Mouse (Mus musculus): ENCODE results near the gene Gm5726. TPM values are rescaled to one million over a fixed set of nuclear protein-coding genes. Genes with fewer than 3 reads are reported as not detected.
"Not testable (repeated sequence)": the region's sequence is repeated elsewhere in the genome, so short reads cannot be mapped to it uniquely, and the experiment has no call there.

The Gm5726 gene
- polyA plus RNA-seq (2014; fragmentation: Nextera tagmentation; extraction: Ambion mirVana) = not detected in 2 replicates

DNA sequence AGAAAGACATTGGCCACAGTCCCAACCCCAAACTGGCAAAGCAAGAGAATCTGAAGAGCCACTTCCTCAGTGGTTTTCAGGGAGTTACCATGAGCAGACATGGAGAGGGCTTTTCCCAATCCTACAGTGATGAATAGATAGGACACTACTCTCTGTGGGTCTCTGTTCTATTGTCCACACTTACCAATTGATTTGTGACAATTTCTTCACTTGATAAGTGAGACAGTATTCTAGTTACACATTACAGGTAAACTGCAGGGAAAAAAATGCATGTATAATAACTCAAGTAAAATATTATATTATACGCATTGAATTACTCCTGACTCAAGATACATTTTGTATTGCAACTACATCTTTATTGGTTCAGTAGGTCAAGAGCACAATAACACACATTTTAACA lies at the start of gene Gm5726:
TSS of gene Gm5726 (minus strand) at position 101 of the 400 bp plus-strand sequence.
- not testable (repeated sequence) for H3K27me3 ChIP-seq (ENCODE audit: control insufficient read depth, insufficient read depth, low read length); H3K9ac ChIP-seq (ENCODE audit: low read length); H3K4me3 ChIP-seq (ENCODE audit: low read depth, low read length); H3K4me1 ChIP-seq (replicated peaks; ENCODE audit: control insufficient read depth, insufficient read depth, low read length); H3K36me3 ChIP-seq (ENCODE audit: control insufficient read depth, insufficient read depth, low read length); DNase-seq (ENCODE audit: low spot score); ATAC-seq (replicated peaks; ENCODE audit: low FRiP score); H3K4me2 ChIP-seq (ENCODE audit: low read depth, low read length, severe bottlenecking); H3K9me3 ChIP-seq (ENCODE audit: control insufficient read depth, low read length); H3K27ac ChIP-seq (ENCODE audit: low read depth, low read length)
- no CpG with 5 or more reads among the region's 1 CpGs for WGBS

DNA sequence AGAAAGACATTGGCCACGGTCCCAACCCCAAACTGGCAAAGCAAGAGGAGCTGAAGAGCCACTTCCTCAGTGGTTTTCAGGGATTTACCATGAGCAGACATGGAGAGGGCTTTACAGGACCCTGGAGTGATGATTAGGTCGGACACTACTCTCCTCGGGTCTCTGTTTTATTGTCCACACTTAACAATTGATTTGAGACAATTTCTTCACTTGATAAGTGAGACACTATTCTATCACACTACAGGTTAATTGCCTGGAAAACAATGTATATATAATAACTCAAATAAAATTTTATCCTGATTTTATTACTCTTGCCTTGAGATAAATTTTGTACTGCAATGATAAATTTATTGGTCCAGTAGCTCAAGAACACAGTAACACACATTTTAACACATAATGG lies 30.6 kb upstream of the Gm5726 start, which contains the start of gene Gm4141:
TSS of gene Gm4141 (minus strand) at position 101 of the 400 bp plus-strand sequence.
- not testable (repeated sequence) for H3K9ac ChIP-seq (ENCODE audit: low read length); H3K9me3 ChIP-seq (ENCODE audit: control insufficient read depth, low read length); H3K4me2 ChIP-seq (ENCODE audit: low read depth, low read length, severe bottlenecking); H3K27me3 ChIP-seq (ENCODE audit: control insufficient read depth, insufficient read depth, low read length); H3K4me1 ChIP-seq (replicated peaks; ENCODE audit: control insufficient read depth, insufficient read depth, low read length); ATAC-seq (replicated peaks; ENCODE audit: low FRiP score); H3K36me3 ChIP-seq (ENCODE audit: control insufficient read depth, insufficient read depth, low read length); DNase-seq (ENCODE audit: low spot score); H3K27ac ChIP-seq (ENCODE audit: low read depth, low read length); H3K4me3 ChIP-seq (ENCODE audit: low read depth, low read length)
- no CpG with 5 or more reads among the region's 3 CpGs for WGBS

DNA sequence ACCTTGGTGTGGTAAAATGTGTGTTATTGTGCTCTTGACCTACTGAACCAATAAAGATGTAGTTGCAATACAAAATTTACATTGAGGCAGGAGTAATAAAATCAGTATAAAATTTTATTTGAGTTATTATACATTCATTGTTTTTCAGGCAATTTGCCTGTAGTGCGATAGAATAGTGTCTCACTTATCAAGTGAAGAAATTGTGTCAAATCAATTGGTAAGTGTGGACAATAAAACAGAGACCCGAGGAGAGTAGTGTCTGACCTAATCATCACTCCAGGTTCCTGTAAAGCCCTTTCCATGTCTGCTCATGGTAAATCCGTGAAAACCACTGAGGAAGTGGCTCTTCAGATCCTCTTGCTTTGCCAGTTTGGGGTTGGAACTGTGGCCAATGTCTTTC lies 12.0 kb downstream of the Gm5726 start, which contains the start of gene Vmn1r104:
TSS of gene Vmn1r104 (plus strand) at position 301 of the 400 bp plus-strand sequence.
- H3K9ac ChIP-seq (ENCODE audit: low read length); H3K4me3 ChIP-seq (ENCODE audit: low read depth, low read length); H3K27me3 ChIP-seq (ENCODE audit: control insufficient read depth, insufficient read depth, low read length); H3K27ac ChIP-seq (ENCODE audit: low read depth, low read length); DNase-seq (ENCODE audit: low spot score); H3K4me2 ChIP-seq (ENCODE audit: low read depth, low read length, severe bottlenecking); H3K9me3 ChIP-seq (ENCODE audit: control insufficient read depth, low read length); H3K4me1 ChIP-seq (replicated peaks; ENCODE audit: control insufficient read depth, insufficient read depth, low read length); ATAC-seq (replicated peaks; ENCODE audit: low FRiP score); H3K36me3 ChIP-seq (ENCODE audit: control insufficient read depth, insufficient read depth, low read length): not testable (repeated sequence)
- WGBS = no CpG with 5 or more reads among the region's 3 CpGs

DNA sequence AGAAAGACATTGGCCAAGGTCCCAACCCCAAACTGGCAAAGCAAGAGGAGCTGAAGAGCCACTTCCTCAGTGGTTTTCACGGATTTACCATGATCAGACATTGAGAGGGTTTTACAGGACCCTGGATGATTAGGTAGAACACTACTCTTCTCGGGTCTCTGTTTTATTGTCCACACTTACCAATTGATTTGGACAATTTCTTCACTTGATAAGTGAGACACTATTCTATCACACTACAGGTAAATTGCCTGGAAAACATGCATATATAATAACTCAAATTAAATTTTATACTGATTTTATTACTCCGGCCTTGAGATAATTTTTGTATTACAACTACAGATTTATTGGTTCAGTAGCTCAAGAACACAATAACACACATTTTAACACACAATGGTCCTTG lies 35.1 kb downstream of the Gm5726 start, which contains the start of gene Vmn1r103:
TSS of gene Vmn1r103 (minus strand) at position 101 of the 400 bp plus-strand sequence.
- H3K27me3 ChIP-seq (ENCODE audit: control insufficient read depth, insufficient read depth, low read length); DNase-seq (ENCODE audit: low spot score); H3K4me1 ChIP-seq (replicated peaks; ENCODE audit: control insufficient read depth, insufficient read depth, low read length); H3K36me3 ChIP-seq (ENCODE audit: control insufficient read depth, insufficient read depth, low read length); H3K9ac ChIP-seq (ENCODE audit: low read length); ATAC-seq (replicated peaks; ENCODE audit: low FRiP score); H3K4me3 ChIP-seq (ENCODE audit: low read depth, low read length); H3K9me3 ChIP-seq (ENCODE audit: control insufficient read depth, low read length); H3K27ac ChIP-seq (ENCODE audit: low read depth, low read length); H3K4me2 ChIP-seq (ENCODE audit: low read depth, low read length, severe bottlenecking): not testable (repeated sequence)
- WGBS = no CpG with 5 or more reads among the region's 3 CpGs

Other genes starting within 250 kb of the Gm5726 start
- gene Gm4133, start 211.7 kb downstream of the Gm5726 start, polyA plus RNA-seq (2014; fragmentation: Nextera tagmentation; extraction: Ambion mirVana) = not detected in 2 replicates
- gene Gm5728, start 170.3 kb downstream of the Gm5726 start, polyA plus RNA-seq (2014; fragmentation: Nextera tagmentation; extraction: Ambion mirVana) = not detected in 2 replicates
- gene Vmn1r100, start 127.8 kb downstream of the Gm5726 start, polyA plus RNA-seq (2014; fragmentation: Nextera tagmentation; extraction: Ambion mirVana) = not detected in 2 replicates
- not detected in 2 replicates for gene Vmn1r101, start 103.2 kb downstream of the Gm5726 start, polyA plus RNA-seq (2014; fragmentation: Nextera tagmentation; extraction: Ambion mirVana)
- not detected in 2 replicates for gene Gm10670, start 70.8 kb downstream of the Gm5726 start, polyA plus RNA-seq (2014; fragmentation: Nextera tagmentation; extraction: Ambion mirVana)
- gene Vmn1r103, start 35.2 kb downstream of the Gm5726 start, polyA plus RNA-seq (2014; fragmentation: Nextera tagmentation; extraction: Ambion mirVana) = not detected in 2 replicates
- not detected in 2 replicates for gene Vmn1r104, start 11.9 kb downstream of the Gm5726 start, polyA plus RNA-seq (2014; fragmentation: Nextera tagmentation; extraction: Ambion mirVana)
- not detected in 2 replicates for gene Gm4141, start 30.5 kb upstream of the Gm5726 start, polyA plus RNA-seq (2014; fragmentation: Nextera tagmentation; extraction: Ambion mirVana)
- not detected in 2 replicates for gene Gm4513, start 53.3 kb upstream of the Gm5726 start, polyA plus RNA-seq (2014; fragmentation: Nextera tagmentation; extraction: Ambion mirVana)
- not detected in 2 replicates for gene Vmn1r107, start 123.2 kb upstream of the Gm5726 start, polyA plus RNA-seq (2014; fragmentation: Nextera tagmentation; extraction: Ambion mirVana)
- not detected in 2 replicates for gene Vmn1r111, start 157.5 kb upstream of the Gm5726 start, polyA plus RNA-seq (2014; fragmentation: Nextera tagmentation; extraction: Ambion mirVana)
- gene Gm10668, start 184.9 kb upstream of the Gm5726 start, polyA plus RNA-seq (2014; fragmentation: Nextera tagmentation; extraction: Ambion mirVana) = not detected in 2 replicates
- not detected in 2 replicates for gene Vmn1r112, start 225.4 kb upstream of the Gm5726 start, polyA plus RNA-seq (2014; fragmentation: Nextera tagmentation; extraction: Ambion mirVana)
- not detected in 2 replicates for gene Vmn1r113, start 241.5 kb upstream of the Gm5726 start, polyA plus RNA-seq (2014; fragmentation: Nextera tagmentation; extraction: Ambion mirVana)